Mouse (Mus musculus): ENCODE measurements around the gene Sit1.

DNA sequence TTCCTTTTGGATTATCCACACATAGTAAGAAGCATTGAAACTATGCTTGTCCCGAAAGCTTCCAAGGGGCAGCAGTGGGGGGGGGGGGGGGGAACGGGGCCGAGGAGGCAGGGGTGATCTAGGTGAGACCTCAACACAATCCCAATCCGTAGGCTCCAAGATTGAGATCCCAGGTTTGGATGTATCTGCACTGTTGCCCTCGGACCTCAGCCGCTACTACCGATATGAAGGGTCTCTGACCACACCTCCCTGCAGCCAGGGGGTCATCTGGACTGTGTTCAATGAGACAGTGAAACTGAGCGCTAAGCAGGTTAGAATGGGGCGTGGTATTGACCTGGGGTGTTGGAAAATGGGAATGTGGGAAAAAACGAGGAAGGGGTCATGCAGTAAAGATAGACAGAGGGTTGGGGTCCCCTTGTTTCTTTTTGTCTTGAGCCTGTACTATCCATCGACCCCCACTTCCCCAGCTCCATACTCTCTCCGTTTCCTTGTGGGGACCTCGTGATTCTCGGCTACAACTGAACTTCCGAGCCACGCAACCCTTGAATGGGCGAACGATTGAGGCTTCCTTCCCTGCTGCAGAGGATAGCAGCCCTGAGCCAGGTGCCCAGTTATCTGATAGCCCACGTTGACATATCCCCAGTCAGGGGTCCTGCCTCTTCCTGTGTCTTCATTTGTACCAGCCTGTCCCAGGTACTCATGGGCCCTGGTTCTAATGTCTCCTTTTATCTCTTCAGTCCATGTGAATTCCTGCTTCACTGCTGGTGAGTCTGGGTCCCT, 28.3 kb upstream of the Sit1 start:
- TF ChIP-seq CTCF (IDR thresholded peaks at IDR 0.05; ENCODE audit: low read depth) = no peak
- no peak for TF ChIP-seq EP300 (IDR thresholded peaks at IDR 0.05; ENCODE audit: low read depth)

Measured in liver, postnatal 0 days (tissue).